Mouse (Mus musculus) frontal cortex, postnatal 10 days (tissue): ENCODE measurements around the gene Snd1.

Experiments
- DNase-seq, 2 experiments: peaks; one replicate each; pipeline ENCODE4 v3.0.0; 2022; ENCODE audit warnings: low spot score in 2 of 2, mixed read lengths in 1 of 2

Gene Snd1

DNA sequence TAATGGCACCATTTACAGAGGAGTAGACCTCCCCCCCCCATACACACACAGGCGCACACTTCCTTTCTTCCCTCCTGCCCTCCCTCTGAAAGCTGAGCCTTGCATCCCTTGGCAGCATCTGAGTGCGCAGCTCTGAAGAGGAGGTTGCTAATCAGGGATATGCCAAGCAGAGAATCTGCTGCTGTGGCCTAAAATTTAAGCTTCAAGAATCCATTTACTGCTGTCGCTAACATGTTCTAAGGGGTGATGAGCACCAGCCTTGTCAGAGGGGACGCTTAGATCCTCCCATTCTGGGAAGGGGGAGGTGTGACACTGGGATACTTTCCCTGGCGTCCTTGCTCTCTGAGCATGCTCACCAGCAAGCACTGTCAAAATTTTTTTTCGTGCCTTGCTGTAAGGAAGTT lies 67.4 kb downstream of the Snd1 start:
- peak; percentile 40 to 71 for DNase-seq

DNA sequence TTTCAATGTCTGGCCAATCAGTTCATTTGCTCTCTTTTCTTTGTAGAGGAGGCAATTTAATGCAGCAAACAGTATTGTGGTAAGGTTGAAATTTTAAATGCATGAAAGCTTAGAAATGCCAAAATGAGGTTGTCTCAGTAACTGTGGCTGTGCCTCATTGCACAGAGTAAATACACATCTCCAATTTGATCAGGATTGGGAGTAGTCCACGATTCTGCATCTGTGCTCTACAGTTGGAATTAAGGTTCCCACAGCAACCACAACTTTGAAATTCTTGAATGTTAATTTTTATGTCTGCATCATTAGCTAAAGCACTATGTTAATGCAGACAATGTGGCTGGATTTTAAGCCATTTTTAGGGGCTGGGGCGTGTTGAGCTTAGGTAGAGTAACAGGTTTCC lies 72.0 kb downstream of the Snd1 start:
- DNase-seq, result no peak

DNA sequence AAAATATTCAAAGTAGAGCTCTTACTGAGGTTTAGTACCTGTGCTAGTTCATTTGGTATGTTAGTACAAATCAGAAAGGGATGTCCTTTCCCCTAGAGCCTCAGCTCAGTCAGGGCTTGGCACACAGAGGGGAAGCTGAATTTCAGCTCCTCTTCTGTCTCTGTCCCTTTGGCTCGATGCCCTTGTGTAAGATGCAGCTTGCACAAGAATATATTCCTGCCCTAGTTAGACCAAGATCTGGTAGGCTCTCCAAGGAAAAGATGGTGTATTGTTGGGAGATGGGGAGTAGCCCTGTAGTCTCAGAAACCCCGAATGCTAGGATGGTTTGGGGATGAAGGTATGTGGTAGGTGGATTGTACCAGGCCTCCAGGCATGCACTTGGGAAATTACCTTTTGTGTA lies 74.4 kb downstream of the Snd1 start:
- no peak for DNase-seq

GRCm38 (mm10) chr6:28550255-28551004 lies 75.5 kb downstream of the Snd1 start:
- DNase-seq, result no peak

DNA sequence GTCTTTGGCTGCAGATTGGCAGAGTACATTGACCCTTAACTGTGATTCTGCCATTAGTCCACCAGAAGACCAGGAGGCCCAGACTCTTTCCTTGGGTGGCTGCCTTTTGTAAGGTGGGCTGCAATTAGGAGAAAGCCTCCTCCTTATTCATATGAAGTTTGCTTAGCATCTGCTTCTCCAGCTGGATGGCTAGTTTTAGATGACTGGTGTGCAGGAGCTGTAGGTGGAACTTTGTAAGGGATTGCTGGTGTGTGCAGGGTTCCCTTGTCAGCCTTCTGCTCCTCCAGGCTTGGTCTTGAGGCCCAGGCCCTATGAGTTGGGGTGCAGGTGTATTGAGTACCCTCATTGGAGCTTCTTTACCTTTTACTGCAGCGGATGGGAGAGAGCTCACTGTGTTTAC lies 79.5 kb downstream of the Snd1 start:
- no peak for DNase-seq

DNA sequence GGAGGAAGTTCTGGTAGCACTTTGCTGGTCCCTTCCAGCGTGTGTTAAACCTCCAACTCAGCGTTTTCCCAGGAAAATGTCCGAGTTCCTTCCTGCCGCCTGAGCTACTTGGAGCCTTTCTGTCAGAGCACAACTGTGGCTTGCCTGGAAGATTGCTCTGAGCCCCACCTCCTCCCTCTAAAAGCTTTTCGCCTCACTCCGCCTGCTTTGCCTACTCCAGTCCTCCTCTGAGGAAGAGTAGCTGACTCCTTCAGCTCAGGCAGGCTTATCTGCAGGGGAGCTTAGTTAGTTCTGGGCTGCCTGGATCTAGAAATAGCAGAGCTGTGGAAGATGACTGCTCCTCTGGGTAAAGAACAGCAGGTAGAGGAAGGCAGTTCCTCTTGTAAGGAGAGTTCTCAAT lies 80.1 kb downstream of the Snd1 start:
- no peak for DNase-seq

GRCm38 (mm10) chr6:28555428-28555827 lies 80.5 kb downstream of the Snd1 start:
- DNase-seq, result no peak

GRCm38 (mm10) chr6:28557728-28558127 lies 82.8 kb downstream of the Snd1 start:
- DNase-seq, result no peak

DNA sequence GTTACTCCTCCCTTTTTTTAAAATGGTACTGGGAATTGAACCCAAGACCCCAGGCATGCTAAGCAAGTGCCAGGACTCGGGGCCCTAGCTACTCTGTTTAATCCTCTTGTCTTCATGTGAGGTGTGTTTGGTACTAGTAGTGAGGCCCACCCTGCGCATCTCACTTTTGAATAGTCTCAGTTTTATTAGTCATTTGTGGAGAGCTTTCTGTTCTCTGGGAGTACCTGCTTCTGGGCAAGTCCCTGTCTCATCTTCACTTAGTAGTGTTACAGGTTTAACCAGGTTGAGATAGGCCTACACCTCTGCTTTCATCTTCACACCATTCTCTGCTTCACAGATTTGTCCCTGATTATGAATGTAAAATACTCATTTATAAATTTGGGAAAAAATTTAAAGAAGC lies 84.5 kb downstream of the Snd1 start:
- DNase-seq, result no peak

DNA sequence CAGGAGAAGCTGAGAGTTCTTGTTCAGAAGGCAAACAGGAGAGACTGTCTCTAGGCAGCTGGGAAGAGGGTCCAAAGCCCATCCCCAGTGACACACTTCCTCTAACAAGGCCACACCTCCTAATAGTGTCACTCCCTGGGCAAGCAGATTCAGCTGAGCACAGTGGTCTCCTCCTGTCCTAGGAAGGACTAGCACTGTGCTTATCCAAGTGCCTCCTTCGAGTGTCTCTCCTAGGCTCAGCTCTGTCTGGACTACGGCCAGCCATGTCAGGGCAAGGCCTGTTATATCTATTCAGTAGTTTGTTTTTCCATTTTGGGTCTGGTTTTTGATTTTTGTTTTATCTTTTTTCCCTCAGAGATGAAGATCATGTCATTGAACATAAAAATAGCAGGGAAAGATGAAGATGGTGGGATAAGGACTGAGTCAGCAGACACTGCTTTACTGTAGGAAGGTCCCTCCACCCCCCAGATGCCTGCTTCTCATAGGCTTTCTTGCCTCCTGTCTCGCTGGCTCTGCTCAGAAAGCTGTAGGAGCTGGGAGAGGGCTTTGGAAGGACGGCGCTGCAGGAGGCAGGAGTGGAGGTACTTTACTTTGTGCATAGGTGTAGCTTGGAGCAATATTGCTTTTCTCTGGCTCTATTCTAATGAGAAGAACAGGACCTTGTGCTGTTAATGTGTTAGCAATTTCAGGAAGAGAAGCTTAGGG lies 86.5 kb downstream of the Snd1 start:
- no peak for DNase-seq

DNA sequence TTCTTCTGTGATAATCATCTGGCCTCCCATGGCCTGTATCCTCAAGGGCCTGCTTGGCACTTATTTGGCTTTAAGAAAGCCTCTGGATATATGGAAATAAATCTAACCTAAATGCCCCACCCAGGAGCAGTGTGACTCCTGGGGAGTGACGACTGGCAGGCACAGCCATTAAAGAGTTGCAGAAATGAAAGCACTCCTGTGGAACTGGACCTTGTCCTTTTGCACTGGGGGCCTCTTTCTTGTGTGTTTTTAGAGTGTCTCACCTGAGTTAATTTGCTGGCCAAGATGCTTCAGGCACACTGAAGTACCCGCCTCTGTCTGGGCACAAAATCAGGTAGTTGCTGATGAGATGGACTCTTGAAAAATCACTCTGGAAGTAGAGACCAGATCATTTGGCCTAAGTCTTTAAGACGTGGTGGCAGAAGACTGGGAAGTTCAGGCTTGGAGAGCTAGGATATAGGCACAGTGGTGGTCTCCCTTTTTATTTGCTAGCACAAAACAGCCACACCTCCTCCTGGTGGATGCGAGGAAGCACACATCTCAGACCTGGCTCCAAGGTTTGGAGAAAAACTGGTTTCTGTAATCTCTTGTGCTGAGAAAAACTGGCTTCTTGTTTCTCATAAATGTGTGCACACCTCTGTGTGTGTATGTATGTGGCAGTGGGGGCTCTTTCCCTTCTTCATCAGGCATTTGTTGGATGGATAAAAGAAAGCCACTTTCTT lies 87.5 kb downstream of the Snd1 start:
- no peak for DNase-seq

GRCm38 (mm10) chr6:28567978-28568377 lies 93.0 kb downstream of the Snd1 start:
- DNase-seq, result no peak

DNA sequence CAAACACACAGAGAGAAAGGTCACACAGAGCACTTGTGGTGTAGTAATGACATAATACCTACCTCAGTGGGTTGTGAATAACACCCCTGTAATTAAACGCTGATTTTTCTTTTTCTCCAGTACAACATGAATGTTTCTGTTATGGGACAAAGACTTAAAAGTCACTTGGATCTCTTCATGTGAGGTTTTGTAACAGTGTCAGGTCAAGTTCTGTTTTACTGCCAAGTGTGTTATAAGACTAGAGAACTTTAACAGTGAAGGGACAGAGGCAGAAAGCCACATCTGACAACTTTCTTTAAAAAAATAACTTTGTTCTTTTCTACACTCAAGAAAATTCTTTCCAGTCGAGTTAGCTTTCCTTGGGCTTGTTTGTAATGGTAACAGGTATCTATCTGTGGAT lies 97.0 kb downstream of the Snd1 start:
- no peak for DNase-seq

DNA sequence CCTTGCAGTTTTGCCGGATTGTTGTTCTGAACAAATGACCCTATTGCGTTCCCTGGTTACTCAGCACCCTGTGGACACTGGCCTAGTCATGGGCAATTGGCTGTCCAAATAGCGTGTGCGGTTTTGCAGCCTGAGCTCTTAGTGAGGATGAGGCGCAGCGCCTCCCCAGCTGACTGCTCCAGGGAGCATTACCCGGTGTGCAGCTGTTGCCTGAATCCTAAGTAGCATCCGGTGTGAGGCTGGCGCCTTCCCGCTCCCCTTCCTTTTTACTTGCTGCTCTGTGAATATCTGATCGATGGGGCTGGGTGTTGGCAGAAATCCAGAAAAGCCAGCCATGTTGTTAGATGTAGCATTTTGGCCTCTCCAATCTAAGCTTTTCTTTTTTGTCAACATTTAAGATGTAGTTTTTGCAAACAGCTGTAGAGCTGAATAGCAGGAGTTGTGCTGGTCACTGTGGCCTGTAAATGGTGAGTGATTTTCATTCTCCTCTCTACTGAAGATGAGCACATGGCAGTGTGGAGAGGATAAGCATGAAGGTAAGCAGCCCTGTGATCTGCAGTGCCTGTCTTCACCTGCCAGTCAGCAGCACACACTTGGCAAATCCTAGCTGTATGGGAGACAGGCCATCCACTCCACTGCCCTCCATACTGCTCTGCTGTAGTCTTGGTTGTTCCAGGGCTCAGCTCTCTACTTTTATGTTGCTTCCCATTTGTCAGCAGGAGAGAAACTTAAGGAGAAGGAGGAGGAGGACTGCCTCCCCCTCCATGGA lies 98.2 kb downstream of the Snd1 start:
- peak; percentile 32 to 45 for DNase-seq

DNA sequence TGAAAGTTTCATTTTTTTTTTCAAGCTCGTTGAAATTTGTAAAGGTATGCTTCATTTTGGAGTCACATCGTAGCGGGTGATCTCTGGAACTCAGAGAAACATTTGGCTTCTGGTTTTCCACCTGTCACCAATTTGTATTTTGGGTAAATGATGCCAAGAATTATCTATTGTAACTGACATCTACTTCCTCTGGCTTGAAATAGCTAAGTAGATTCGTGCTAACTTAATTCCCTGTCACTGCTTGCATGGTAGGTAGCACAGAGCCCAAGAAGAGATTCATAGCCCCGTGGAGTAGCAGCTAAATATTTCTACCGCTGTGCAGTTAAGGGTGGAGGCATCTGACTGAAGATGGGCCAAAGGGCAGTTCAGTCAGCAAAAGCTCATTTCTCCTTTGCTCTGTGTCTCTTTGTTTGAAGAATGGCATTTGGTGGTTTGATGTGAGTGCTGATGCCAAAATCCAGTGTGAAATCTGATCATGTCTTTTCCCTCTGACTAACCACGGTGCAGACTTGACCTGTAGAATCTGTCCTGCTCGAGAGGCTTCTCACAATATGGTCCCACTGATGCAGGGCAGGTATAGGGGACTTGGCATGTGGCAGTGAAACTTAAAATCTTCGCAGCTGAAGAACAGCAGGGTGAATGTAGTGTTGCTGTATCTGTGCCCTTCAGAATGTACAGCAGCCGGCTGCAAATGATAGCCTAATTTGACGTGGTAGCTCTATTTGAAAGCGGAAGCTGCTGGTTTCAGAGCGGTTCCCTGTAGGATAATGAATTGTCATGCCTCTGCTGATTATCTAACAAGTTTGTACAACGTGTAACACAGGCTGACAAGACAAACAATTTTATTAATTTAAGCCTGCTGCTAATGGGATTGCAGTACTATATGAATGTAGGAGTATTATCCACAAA lies 101.7 kb downstream of the Snd1 start:
- DNase-seq, result no peak

DNA sequence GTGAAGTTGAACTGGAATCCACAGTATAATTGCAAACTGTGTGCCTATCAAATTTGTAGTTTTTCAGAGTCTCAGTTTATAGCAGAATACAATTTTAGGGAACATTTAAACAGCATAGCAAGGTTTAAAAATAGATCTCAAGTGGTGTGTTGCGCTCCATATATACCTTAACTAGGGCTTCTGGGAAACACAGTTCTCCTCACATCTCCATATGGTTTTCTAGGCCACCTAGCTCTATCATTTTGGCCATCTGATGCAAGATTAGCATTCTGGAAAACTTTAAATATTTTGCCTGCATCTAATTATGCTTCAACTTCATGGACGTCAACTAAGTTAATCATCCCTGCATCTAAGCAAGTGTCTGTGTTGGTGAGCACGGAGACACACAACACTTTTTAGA lies 107.9 kb downstream of the Snd1 start:
- DNase-seq, result no peak

DNA sequence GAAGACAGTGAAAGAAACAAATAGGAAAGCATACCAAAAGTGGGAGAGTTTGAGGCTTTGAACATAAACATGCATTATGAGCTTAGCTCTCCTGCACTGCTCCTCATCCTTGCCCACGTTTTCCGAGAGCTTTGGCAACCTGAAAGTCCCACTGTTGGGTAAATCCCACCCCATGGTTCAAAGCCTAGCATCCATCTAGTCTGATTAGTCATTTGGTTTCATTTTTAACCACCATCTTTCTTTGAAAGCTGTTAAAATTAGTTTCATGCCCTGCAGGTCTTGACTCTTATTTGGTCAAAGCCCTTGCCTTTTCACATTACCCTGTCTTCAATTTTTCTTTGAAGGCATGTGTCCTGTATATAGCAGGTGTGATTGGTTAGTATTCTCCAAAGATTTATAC lies 108.5 kb downstream of the Snd1 start:
- no peak for DNase-seq

GRCm38 (mm10) chr6:28586806-28587205 lies 111.9 kb downstream of the Snd1 start:
- no peak for DNase-seq

GRCm38 (mm10) chr6:28588494-28589171 lies 113.7 kb downstream of the Snd1 start:
- no peak for DNase-seq

GRCm38 (mm10) chr6:28592323-28592893 lies 117.5 kb downstream of the Snd1 start:
- DNase-seq, result no peak
